Mouse (Mus musculus) 3134 (cell line): ENCODE results near the gene Fam129c.
A peak's percentile ranks its signal among the peaks of the same experiment; 100 is the strongest.

Source experiments
- DNase-seq: peaks from one replicate; pipeline ENCODE4 v3.0.0-alpha.2; 2011; ENCODE audit warnings: low spot score; ENCODE audit not compliant: insufficient read length; ENCODE audit errors: extremely low read depth

The Fam129c gene

DNA sequence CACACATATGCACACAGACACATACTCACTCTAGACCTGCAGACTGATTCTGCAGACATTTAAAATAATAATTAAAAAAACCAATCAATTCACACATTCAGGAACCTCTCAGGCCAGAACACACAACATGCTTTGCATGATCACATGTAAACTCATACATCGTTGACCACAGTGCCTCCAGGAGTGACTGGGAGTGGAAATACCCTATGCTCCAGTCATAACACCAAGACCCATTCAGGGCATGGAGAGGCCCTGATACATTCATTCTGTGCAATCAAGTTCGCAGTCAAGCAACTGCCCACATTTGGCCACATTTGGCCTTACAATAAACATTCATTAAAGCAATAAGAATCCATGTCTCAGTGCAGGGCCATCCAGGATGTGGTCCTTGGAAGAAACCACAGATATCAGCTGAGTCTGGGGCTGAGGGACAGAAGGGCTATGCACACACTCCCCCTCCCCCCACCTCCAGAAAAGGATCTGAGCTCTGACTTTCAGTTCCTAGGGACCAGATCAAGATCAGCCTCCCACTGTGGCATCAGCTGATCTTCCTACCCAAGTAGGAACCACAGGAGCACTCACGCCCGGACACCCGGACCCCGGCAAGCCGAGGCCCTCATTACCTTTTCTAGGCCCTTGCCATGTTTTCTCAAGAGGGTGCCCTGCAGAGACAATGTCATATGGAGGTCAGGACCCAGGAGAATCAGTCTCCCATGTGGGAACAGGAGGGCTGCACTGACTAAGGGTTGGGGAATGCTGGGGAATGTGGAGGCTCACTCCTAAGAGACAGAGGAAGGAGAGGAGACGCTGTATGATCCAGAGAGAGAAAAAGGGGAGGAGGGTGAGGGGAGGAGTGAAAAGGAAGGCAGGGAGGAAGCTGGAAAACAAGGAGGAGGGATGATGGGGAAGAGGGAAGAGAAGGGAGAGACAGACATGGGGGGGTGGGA, 40.0 kb downstream of the Fam129c start:
- DNase-seq: peak; percentile 53

- no peak for DNase-seq
Observed at GRCm38 (mm10) chr8:71638321-71638720, 40.9 kb downstream of the Fam129c start.

DNA sequence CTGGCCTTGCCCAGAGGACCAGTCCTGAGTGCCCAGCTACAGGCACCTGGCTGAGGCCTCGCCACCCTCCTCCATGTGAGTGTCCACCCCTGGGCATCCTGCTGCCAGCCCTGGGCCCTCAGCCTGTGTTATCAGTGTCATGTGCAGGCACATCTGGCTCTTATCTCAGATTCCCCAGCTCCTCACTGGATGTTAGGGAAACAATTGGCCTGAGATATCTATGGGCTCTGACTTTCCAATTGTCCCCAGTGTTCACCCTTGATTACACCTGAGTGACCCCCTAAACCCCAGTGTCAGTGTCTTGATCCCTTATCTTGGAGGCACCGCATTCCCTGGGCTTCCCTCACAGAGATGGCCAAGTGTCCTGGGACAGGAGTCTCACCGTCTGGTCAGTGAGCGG, 41.9 kb downstream of the Fam129c start:
- no peak for DNase-seq

DNA sequence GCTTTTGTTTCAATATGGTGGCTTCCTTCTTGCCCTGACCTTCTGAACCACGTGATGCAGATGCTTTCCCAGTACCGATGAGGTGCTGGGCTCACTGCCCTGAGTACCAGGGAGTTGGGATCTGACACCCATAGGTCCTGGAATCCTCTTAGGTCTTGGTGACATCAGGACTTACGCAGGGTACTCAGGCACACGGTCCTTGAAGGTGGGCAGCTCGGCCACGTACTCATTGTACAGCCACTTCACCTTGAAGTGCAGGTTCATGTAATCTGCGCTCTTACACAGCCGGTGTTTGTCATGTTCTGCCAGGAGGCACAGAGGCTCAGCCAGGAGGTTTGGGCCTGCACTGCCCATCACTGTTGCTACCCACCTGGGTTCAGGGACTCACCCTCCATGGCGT, 48.1 kb downstream of the Fam129c start:
- no peak for DNase-seq

DNA sequence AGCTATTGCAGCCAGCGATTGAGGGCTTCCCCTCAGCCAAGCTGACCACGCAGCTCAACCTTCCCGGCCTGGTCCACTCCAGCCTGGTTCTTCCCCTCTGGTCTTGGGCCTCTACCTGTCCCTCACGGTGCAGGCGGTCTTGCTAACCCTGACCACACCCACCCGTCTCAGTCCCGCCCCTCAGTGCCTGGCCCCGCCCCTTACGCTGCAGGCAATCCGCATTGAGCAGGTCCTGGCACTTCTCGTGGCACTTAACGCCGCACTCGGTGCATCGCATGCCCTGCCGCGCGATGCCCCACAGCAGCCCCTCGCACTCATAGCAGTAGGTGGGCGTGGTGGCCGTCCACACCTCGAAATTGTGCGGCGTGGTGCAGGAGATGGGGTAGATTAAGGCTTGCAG, 57.2 kb downstream of the Fam129c start:
- no peak for DNase-seq
